Mouse (Mus musculus): ENCODE results near the gene Gm4792. TPM values are rescaled to one million over a fixed set of nuclear protein-coding genes. Genes with fewer than 3 reads are reported as not detected.

Gm4792 gene
- polyA plus RNA-seq (2011; ENCODE audit: insufficient read depth, insufficient read length, low read depth, missing spikeins), result not detected in 2 replicates

- no peak for TF ChIP-seq CTCF (IDR thresholded peaks at IDR 0.05; ENCODE audit: low read depth, low read length)
- TF ChIP-seq EP300 (IDR thresholded peaks at IDR 0.05; ENCODE audit: insufficient read depth, low read depth, low read length), result no peak
- no peak for TF ChIP-seq POLR2A (IDR thresholded peaks at IDR 0.05; ENCODE audit: insufficient read depth, low read length)
- Histone ChIP-seq H3K27ac (ENCODE audit: insufficient read depth, low read length) (no peak within 1 kb of the TSS), H3K9me3 (replicated peaks; ENCODE audit: control insufficient read depth, insufficient read depth, low read length, poor library complexity, severe bottlenecking) (no peaks in the 10 kb centered on the region), H3K36me3 (ENCODE audit: control insufficient read depth, insufficient read depth, low read length, poor library complexity, severe bottlenecking) (no peaks in the 10 kb centered on the region), H3K4me3 (ENCODE audit: low read depth, low read length) (no peak within 1 kb of the TSS), H3K4me1 (ENCODE audit: control insufficient read depth, insufficient read depth, low read length) (no peaks in the 10 kb centered on the region), H3K27me3 (ENCODE audit: control insufficient read depth, insufficient read depth, low read length, poor library complexity, severe bottlenecking) (no peaks in the 10 kb centered on the region), H3K9ac (ENCODE audit: low read depth, poor library complexity, severe bottlenecking) (no peak within 1 kb of the TSS)
Observed at GRCm38 (mm10) chr10:94298471-94298870, at the start of gene Gm4792. Gene Gm4792, minus strand, starts transcription at chr10:94298703.

- Histone ChIP-seq H3K9me3 (replicated peaks; ENCODE audit: control insufficient read depth, insufficient read depth, low read length, poor library complexity, severe bottlenecking) (no peaks in the 10 kb centered on the region), H3K4me1 (ENCODE audit: control insufficient read depth, insufficient read depth, low read length) (no peaks in the 10 kb centered on the region), H3K36me3 (ENCODE audit: control insufficient read depth, insufficient read depth, low read length, poor library complexity, severe bottlenecking) (no peaks in the 10 kb centered on the region), H3K27ac (ENCODE audit: insufficient read depth, low read length) (no peak overlapping the region), H3K27me3 (ENCODE audit: control insufficient read depth, insufficient read depth, low read length, poor library complexity, severe bottlenecking) (no peaks in the 10 kb centered on the region), H3K4me3 (ENCODE audit: low read depth, low read length) (no peak overlapping the region), H3K9ac (ENCODE audit: low read depth, poor library complexity, severe bottlenecking) (no peak overlapping the region)
- TF ChIP-seq POLR2A (IDR thresholded peaks at IDR 0.05; ENCODE audit: insufficient read depth, low read length) (no peak), EP300 (IDR thresholded peaks at IDR 0.05; ENCODE audit: insufficient read depth, low read depth, low read length) (no peak), CTCF (IDR thresholded peaks at IDR 0.05; ENCODE audit: low read depth, low read length) (no peak)
Observed at GRCm38 (mm10) chr10:94347959-94348358, 49.5 kb upstream of the Gm4792 start.

GRCm38 (mm10) chr10:94347296-94347695, 48.8 kb upstream of the Gm4792 start:
- TF ChIP-seq EP300 (IDR thresholded peaks at IDR 0.05; ENCODE audit: insufficient read depth, low read depth, low read length) (no peak), CTCF (IDR thresholded peaks at IDR 0.05; ENCODE audit: low read depth, low read length) (no peak), POLR2A (IDR thresholded peaks at IDR 0.05; ENCODE audit: insufficient read depth, low read length) (no peak)
- Histone ChIP-seq H3K9me3 (replicated peaks; ENCODE audit: control insufficient read depth, insufficient read depth, low read length, poor library complexity, severe bottlenecking) (no peaks in the 10 kb centered on the region), H3K4me1 (ENCODE audit: control insufficient read depth, insufficient read depth, low read length) (no peaks in the 10 kb centered on the region)

GRCm38 (mm10) chr10:94346596-94346995, 48.1 kb upstream of the Gm4792 start:
- Histone ChIP-seq H3K9me3 (replicated peaks; ENCODE audit: control insufficient read depth, insufficient read depth, low read length, poor library complexity, severe bottlenecking) (no peaks in the 10 kb centered on the region), H3K4me3 (ENCODE audit: low read depth, low read length) (no peak overlapping the region), H3K4me1 (ENCODE audit: control insufficient read depth, insufficient read depth, low read length) (no peaks in the 10 kb centered on the region), H3K27me3 (ENCODE audit: control insufficient read depth, insufficient read depth, low read length, poor library complexity, severe bottlenecking) (no peaks in the 10 kb centered on the region), H3K9ac (ENCODE audit: low read depth, poor library complexity, severe bottlenecking) (no peak overlapping the region), H3K27ac (ENCODE audit: insufficient read depth, low read length) (no peak overlapping the region), H3K36me3 (ENCODE audit: control insufficient read depth, insufficient read depth, low read length, poor library complexity, severe bottlenecking) (no peaks in the 10 kb centered on the region)
- TF ChIP-seq CTCF (IDR thresholded peaks at IDR 0.05; ENCODE audit: low read depth, low read length), result no peak
- TF ChIP-seq EP300 (IDR thresholded peaks at IDR 0.05; ENCODE audit: insufficient read depth, low read depth, low read length), result no peak
- no peak for TF ChIP-seq POLR2A (IDR thresholded peaks at IDR 0.05; ENCODE audit: insufficient read depth, low read length)

More at GRCm38 (mm10) chr10:94347296-94347695, 48.8 kb upstream of the Gm4792 start:
- H3K4me3 ChIP-seq (ENCODE audit: low read depth, low read length), result no peak overlapping the region
- H3K9ac ChIP-seq (ENCODE audit: low read depth, poor library complexity, severe bottlenecking), result no peak overlapping the region
- H3K27ac ChIP-seq (ENCODE audit: insufficient read depth, low read length), result no peak overlapping the region
- no peaks in the 10 kb centered on the region for H3K27me3 ChIP-seq (ENCODE audit: control insufficient read depth, insufficient read depth, low read length, poor library complexity, severe bottlenecking)
- no peaks in the 10 kb centered on the region for H3K36me3 ChIP-seq (ENCODE audit: control insufficient read depth, insufficient read depth, low read length, poor library complexity, severe bottlenecking)

GRCm38 (mm10) chr10:94345509-94346252, 47.2 kb upstream of the Gm4792 start:
- TF ChIP-seq POLR2A (IDR thresholded peaks at IDR 0.05; ENCODE audit: insufficient read depth, low read length) (no peak), EP300 (IDR thresholded peaks at IDR 0.05; ENCODE audit: insufficient read depth, low read depth, low read length) (no peak), CTCF (IDR thresholded peaks at IDR 0.05; ENCODE audit: low read depth, low read length) (no peak)
- H3K4me3 ChIP-seq (ENCODE audit: low read depth, low read length), result no peak overlapping the region
- H3K27me3 ChIP-seq (ENCODE audit: control insufficient read depth, insufficient read depth, low read length, poor library complexity, severe bottlenecking), result no peaks in the 10 kb centered on the region
- H3K9ac ChIP-seq (ENCODE audit: low read depth, poor library complexity, severe bottlenecking), result no peak overlapping the region
- H3K36me3 ChIP-seq (ENCODE audit: control insufficient read depth, insufficient read depth, low read length, poor library complexity, severe bottlenecking), result no peaks in the 10 kb centered on the region
- no peaks in the 10 kb centered on the region for H3K9me3 ChIP-seq (replicated peaks; ENCODE audit: control insufficient read depth, insufficient read depth, low read length, poor library complexity, severe bottlenecking)
- no peaks in the 10 kb centered on the region for H3K4me1 ChIP-seq (ENCODE audit: control insufficient read depth, insufficient read depth, low read length)
- no peak overlapping the region for H3K27ac ChIP-seq (ENCODE audit: insufficient read depth, low read length)

All from ES-Bruce4 (cell line).